Mouse (Mus musculus): ENCODE measurements around the gene Col24a1. TPM values are rescaled to one million over a fixed set of nuclear protein-coding genes. Genes with fewer than 3 reads are reported as not detected.

The Col24a1 gene
- polyA plus RNA-seq, 1 experiment, result not detected

DNA sequence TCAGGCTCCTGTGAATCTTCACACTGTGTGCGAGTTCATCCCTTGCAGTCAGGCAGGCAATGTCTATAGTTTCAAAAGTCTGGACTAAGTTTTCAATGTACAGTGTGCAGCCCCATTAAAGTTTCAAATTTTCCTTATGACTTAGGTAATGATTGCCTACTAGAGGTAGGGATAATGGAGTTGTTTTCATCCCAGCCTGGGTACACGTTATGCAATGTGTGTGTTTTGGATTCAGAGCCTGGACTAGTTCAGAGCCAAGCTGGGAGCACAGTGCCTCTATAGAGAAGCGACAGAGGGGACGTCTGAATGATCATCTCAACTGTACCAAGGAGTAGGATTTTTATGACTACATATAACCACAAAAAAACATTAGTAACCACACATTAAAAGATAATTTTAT is 267.8 kb downstream of the Col24a1 start:
- 80% methylated on average over 4 of the region's 4 CpGs for WGBS
- no peak overlapping the region for H3K4me3 ChIP-seq (replicated peaks; ENCODE audit: control insufficient read depth, low read depth, low read length)
- no peak overlapping the region for H3K27ac ChIP-seq (ENCODE audit: control insufficient read depth, insufficient read depth, low read depth, low read length, poor library complexity)
- H3K4me1 ChIP-seq (ENCODE audit: control insufficient read depth, insufficient read depth, low read length), result no peaks in the 10 kb centered on the region
- TF ChIP-seq POLR2A (IDR thresholded peaks at IDR 0.05; ENCODE audit: borderline replicate concordance, control insufficient read depth, low read depth, low read length) (no peak), CTCF (IDR thresholded peaks at IDR 0.05; ENCODE audit: control insufficient read depth, insufficient read depth, low read length) (no peak)

DNA sequence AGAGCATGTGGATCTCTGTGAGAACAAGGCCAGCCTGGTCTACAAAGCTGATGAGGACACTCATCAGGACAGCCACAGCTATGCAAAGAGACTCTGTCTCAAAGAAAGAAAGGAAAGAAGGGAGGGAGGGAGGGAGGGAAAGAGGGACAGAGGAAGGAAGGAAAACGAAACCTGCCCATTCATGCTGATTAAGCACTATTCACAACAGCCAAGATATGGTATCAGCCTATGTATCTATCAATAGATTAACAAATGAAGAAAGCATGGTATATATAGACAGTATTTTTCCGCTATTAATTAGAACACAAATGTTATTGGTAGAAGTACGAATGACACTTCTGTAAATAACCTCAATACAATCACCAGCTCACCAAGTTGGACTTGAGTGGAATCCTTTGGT is 282.2 kb downstream of the Col24a1 start:
- Histone ChIP-seq H3K27ac (ENCODE audit: control insufficient read depth, insufficient read depth, low read depth, low read length, poor library complexity) (no peak overlapping the region), H3K4me3 (replicated peaks; ENCODE audit: control insufficient read depth, low read depth, low read length) (no peak overlapping the region), H3K4me1 (ENCODE audit: control insufficient read depth, insufficient read depth, low read length) (peaks cover 2% of the 10 kb centered on the region)
- TF ChIP-seq POLR2A (IDR thresholded peaks at IDR 0.05; ENCODE audit: borderline replicate concordance, control insufficient read depth, low read depth, low read length) (no peak), CTCF (IDR thresholded peaks at IDR 0.05; ENCODE audit: control insufficient read depth, insufficient read depth, low read length) (no peak)
- 71% methylated on average over 3 of the region's 3 CpGs for WGBS

DNA sequence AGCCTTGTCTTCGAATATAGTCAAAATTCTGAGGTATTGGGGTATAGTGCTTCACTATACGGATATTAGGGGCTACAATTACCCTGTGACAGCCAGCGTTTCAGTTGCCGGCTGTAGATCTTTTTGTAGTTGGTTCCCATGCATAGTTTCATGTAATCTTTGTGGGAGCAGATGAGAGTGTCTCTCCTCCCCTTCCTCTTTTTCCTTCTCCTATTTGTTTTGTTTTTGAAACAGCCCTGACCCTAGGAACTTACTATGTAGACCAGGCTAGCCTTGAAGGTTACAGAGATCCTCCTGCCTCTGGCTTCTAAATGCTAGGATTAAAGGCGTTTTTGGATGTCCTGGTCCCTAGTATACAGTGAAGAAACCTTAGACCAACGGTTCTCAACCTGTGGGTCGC is 283.1 kb downstream of the Col24a1 start:
- no peak for TF ChIP-seq POLR2A (IDR thresholded peaks at IDR 0.05; ENCODE audit: borderline replicate concordance, control insufficient read depth, low read depth, low read length)
- no peak for TF ChIP-seq CTCF (IDR thresholded peaks at IDR 0.05; ENCODE audit: control insufficient read depth, insufficient read depth, low read length)
- no peak overlapping the region for H3K27ac ChIP-seq (ENCODE audit: control insufficient read depth, insufficient read depth, low read depth, low read length, poor library complexity)
- H3K4me1 ChIP-seq (ENCODE audit: control insufficient read depth, insufficient read depth, low read length), result peaks cover 2% of the 10 kb centered on the region
- no peak overlapping the region for H3K4me3 ChIP-seq (replicated peaks; ENCODE audit: control insufficient read depth, low read depth, low read length)
- 72% methylated on average over 7 of the region's 7 CpGs for WGBS

DNA sequence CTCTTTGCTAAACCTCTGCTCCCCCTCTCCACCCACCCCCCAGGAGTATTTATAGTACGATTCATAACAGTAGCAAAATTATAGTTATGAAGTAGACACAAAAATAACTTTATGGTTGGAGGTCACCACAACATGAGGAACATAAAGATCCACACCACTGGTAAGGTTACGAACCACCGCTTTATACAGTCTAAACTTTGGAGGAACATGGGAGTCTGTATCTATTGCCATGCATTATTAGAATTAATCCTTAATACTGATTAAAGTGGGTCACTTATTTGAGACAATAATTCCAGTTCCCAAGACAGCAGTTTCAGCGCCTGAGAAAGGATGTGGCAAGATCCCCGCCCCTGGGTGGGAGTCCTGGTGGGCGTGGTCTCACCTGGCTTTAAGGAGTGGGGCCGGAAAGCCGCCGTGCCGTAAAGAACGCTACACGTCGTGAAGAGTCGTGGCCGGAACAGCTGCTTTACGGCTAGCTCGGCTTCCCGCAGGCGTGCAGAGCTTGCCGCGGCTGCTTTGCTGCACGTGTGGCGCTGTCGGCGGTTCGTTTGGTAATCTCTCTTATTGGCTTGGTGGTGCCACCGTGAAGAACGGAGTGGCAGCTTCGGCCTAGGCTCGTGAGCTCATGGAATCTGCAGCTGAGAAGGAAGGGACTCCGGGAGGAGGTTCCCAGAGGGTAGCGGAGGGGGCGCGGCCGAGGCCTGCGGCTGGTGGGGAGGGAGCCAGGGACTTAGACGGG is 283.6 kb downstream of the Col24a1 start, which contains the start of gene Znhit6:
Gene Znhit6 (plus strand): TSS at position 463 of the 739 bp plus-strand sequence.
- Histone ChIP-seq H3K4me3 (replicated peaks; ENCODE audit: control insufficient read depth, low read depth, low read length) (peak within 1 kb of the TSS; percentile 89), H3K4me1 (ENCODE audit: control insufficient read depth, insufficient read depth, low read length) (peaks cover 2% of the 10 kb centered on the region), H3K27ac (ENCODE audit: control insufficient read depth, insufficient read depth, low read depth, low read length, poor library complexity) (no peak within 1 kb of the TSS)
- 6% methylated on average over 37 of the region's 37 CpGs for WGBS
- TF ChIP-seq POLR2A (IDR thresholded peaks at IDR 0.05; ENCODE audit: borderline replicate concordance, control insufficient read depth, low read depth, low read length) (no peak), CTCF (IDR thresholded peaks at IDR 0.05; ENCODE audit: control insufficient read depth, insufficient read depth, low read length) (no peak)

DNA sequence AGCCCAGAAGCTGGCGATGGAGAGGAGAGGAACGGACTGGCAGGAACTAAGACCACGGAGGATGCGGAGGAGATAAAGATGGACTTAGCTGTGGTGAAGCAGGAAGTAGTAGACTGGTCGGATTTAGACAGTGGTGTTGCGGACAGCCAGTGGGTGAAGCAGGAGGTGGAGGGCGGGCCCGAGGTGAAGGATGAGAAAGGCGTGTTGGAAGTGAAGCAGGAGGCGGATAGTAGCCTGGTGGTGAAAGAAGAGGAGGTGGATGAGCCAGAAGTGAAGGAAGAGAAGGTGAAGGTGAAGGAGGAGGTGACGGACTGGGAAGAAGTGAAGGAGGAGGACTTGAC is 284.2 kb downstream of the Col24a1 start:
- Histone ChIP-seq H3K4me3 (replicated peaks; ENCODE audit: control insufficient read depth, low read depth, low read length) (peak overlapping the region; percentile 89), H3K27ac (ENCODE audit: control insufficient read depth, insufficient read depth, low read depth, low read length, poor library complexity) (no peak overlapping the region), H3K4me1 (ENCODE audit: control insufficient read depth, insufficient read depth, low read length) (peaks cover 2% of the 10 kb centered on the region)
- 2% methylated on average over 11 of the region's 11 CpGs for WGBS
- TF ChIP-seq CTCF (IDR thresholded peaks at IDR 0.05; ENCODE audit: control insufficient read depth, insufficient read depth, low read length), result no peak
- no peak for TF ChIP-seq POLR2A (IDR thresholded peaks at IDR 0.05; ENCODE audit: borderline replicate concordance, control insufficient read depth, low read depth, low read length)

DNA sequence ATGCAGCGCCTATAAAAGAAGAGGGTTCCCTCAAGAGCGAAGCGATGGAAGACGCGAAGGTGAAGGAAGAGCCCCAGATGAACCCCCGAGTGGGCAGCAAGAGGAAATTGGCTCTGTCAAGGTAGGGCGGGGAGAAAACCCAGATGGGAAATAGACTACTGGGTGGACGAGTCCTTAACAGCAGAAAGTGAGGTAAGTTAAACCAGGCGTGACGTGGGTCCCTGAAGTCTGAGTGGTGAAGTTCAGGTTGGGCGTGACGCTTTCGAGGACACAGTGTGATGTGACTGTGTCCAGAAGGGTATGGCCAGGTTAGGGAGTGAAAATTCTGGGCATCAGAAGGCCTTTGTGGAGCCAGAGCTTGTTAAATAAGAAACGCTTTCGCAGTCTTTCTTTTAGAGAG is 284.6 kb downstream of the Col24a1 start:
- Histone ChIP-seq H3K4me1 (ENCODE audit: control insufficient read depth, insufficient read depth, low read length) (peaks cover 2% of the 10 kb centered on the region), H3K27ac (ENCODE audit: control insufficient read depth, insufficient read depth, low read depth, low read length, poor library complexity) (no peak overlapping the region), H3K4me3 (replicated peaks; ENCODE audit: control insufficient read depth, low read depth, low read length) (peak overlapping the region; percentile 29)
- 38% methylated on average over 15 of the region's 15 CpGs for WGBS
- TF ChIP-seq CTCF (IDR thresholded peaks at IDR 0.05; ENCODE audit: control insufficient read depth, insufficient read depth, low read length) (no peak), POLR2A (IDR thresholded peaks at IDR 0.05; ENCODE audit: borderline replicate concordance, control insufficient read depth, low read depth, low read length) (no peak)

DNA sequence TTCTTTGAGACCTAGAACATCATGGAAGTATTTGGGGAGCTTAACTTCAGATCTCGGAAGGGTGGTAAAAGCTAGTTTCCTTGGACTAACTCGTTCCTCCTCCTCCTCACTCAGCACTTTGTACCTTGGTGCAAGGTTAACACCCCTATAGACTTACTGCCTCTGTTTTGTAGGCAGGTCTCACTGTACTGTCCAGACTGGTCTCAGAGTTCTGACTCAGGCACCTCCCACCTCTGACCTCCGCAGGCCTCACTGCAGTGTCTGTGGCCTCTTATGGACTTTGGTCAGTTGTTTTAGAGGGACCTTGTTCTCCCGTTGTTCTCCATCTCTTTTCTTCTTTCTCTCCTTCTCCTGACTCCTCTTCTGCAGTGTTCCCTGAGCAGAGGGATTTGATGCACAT is 290.8 kb downstream of the Col24a1 start:
- 79% methylated on average over 4 of the region's 4 CpGs for WGBS

DNA sequence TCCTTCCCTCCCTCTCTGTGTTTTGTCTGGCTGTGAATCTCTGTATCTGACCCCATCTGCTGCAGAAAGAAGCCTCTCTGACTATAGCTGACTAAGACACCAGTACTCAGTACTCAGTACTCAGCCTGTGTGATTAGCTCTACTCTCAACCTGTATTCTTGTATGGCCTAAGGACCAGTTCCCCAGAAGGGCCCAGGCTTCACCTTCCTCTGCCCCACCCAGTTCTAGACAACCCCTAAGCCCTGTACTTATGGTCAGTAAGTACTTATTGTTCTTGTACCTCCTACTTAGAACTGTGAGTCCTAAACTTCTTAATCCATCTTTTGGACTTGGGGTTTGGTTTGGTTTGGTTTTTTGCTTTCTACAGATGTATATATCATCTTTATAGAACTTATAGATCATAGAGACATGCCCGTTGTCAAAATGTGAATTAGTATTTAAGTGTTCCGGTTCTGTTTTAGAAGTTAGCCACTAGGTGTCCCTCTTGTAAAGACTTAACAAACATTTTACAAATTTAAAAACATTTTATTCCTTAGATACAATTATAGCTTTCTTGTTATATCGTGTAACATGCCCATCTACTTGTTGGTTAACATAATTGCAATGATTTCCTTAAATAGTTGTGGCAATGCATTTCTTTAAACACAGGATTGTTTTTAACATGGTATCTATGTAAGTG is 291.4 kb downstream of the Col24a1 start:
- WGBS, result 25% methylated on average over 3 of the region's 3 CpGs
- TF ChIP-seq POLR2A (IDR thresholded peaks at IDR 0.05; ENCODE audit: borderline replicate concordance, control insufficient read depth, low read depth, low read length) (no peak), CTCF (IDR thresholded peaks at IDR 0.05; ENCODE audit: control insufficient read depth, insufficient read depth, low read length) (no peak)

More for the DNA sequence above, 290.8 kb downstream of the Col24a1 start:
- no peak overlapping the region for H3K27ac ChIP-seq (ENCODE audit: control insufficient read depth, insufficient read depth, low read depth, low read length, poor library complexity)
- H3K4me3 ChIP-seq (replicated peaks; ENCODE audit: control insufficient read depth, low read depth, low read length), result no peak overlapping the region
- TF ChIP-seq POLR2A (IDR thresholded peaks at IDR 0.05; ENCODE audit: borderline replicate concordance, control insufficient read depth, low read depth, low read length) (no peak), CTCF (IDR thresholded peaks at IDR 0.05; ENCODE audit: control insufficient read depth, insufficient read depth, low read length) (no peak)
- H3K4me1 ChIP-seq (ENCODE audit: control insufficient read depth, insufficient read depth, low read length), result no peaks in the 10 kb centered on the region

More for the DNA sequence above, 291.4 kb downstream of the Col24a1 start:
- Histone ChIP-seq H3K27ac (ENCODE audit: control insufficient read depth, insufficient read depth, low read depth, low read length, poor library complexity) (no peak overlapping the region), H3K4me3 (replicated peaks; ENCODE audit: control insufficient read depth, low read depth, low read length) (no peak overlapping the region), H3K4me1 (ENCODE audit: control insufficient read depth, insufficient read depth, low read length) (no peaks in the 10 kb centered on the region)

Data from bone marrow, adult 2 months (tissue).